Mouse (Mus musculus): ENCODE measurements around the gene Aktip.

DNA sequence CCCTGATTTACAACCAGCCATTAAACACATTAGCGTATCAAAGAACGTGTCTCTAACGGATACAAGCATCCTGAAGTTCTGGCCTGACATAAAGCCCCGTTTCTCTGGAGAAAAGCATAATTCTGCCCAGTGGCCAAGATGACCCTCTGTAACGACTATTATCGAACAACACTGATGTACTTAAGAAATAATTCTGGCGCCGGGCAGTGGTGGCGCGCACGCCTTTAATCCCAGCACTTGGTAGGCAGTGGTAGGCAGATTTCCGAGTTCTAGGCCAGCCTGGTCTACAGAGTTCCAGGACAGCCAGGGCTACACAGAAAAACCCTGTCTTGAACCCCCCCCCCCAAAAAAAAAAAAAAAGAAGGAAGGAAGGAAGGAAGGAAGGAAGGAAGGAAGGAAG lies 65.1 kb downstream of the Aktip start:
- TF ChIP-seq CTCF (conservative IDR thresholded peaks at IDR 0.05; ENCODE audit: low read length): no peak
- TF ChIP-seq POU5F1 (IDR thresholded peaks at IDR 0.05; ENCODE audit: borderline replicate concordance, low read length): no peak
